Comparison of ENCODE assay signal across 17 mouse cellular contexts in genomic region chr11:53056781-53057180, GRCm38 (mm10).
"Had no signal": no experiment of that assay in that cellular context is flagged by ENCODE, and none has a peak within 500 bp of the region (broad histone marks: within the 10 kb centered on the region; RNA-seq: fewer than 3 reads in every experiment).

No protein-coding gene starts in this region.

- DNase-seq: kidney, adult 8-10 months; left cerebral cortex, postnatal 4 days; liver, postnatal 0 days; lung, embryonic 14.5 days; right cerebral cortex, adult 18-20 months; right cerebral cortex, postnatal 14 days; thymus, postnatal 25 days had no signal

- H3K4me2 ChIP-seq: limb, embryonic 12.5 days; limb, embryonic 15.5 days; liver, embryonic 11.5 days; lung, embryonic 14.5 days; midbrain, embryonic 12.5 days; midbrain, embryonic 15.5 days; neural tube, embryonic 12.5 days; neural tube, embryonic 15.5 days had no signal

- H3K4me3 ChIP-seq: limb, embryonic 12.5 days; limb, embryonic 15.5 days; midbrain, embryonic 12.5 days; midbrain, embryonic 15.5 days; neural tube, embryonic 12.5 days; neural tube, embryonic 15.5 days had no signal

- ATAC-seq: liver, postnatal 0 days; lung, postnatal 0 days; midbrain, embryonic 15.5 days had no signal

- H3K36me3 ChIP-seq: limb, embryonic 12.5 days; limb, embryonic 15.5 days; midbrain, embryonic 12.5 days; midbrain, embryonic 15.5 days; neural tube, embryonic 12.5 days; neural tube, embryonic 15.5 days had no signal

- H3K27ac ChIP-seq: limb, embryonic 12.5 days; limb, embryonic 15.5 days; liver, embryonic 14.5 days; macrophage; midbrain, embryonic 12.5 days; midbrain, embryonic 15.5 days; neural tube, embryonic 12.5 days; neural tube, embryonic 15.5 days had no signal

- H3K9me3 ChIP-seq: limb, embryonic 12.5 days; limb, embryonic 15.5 days; midbrain, embryonic 12.5 days; midbrain, embryonic 15.5 days; neural tube, embryonic 12.5 days; neural tube, embryonic 15.5 days had no signal

- H3K9ac ChIP-seq: limb, embryonic 12.5 days; limb, embryonic 15.5 days; liver, embryonic 14.5 days; liver, postnatal 0 days; lung, embryonic 14.5 days; midbrain, embryonic 12.5 days; midbrain, embryonic 15.5 days; neural tube, embryonic 12.5 days; neural tube, embryonic 15.5 days had no signal
